Mouse (Mus musculus): ENCODE measurements at regions not wholly inside any gene's neighbourhood (a gene's known extent, or its start where the extent isn't known, plus 50 kb on each side); places are given as distances from the start of the nearest gene placed in this dataset.
"Not testable (repeated sequence)": the region's sequence is repeated elsewhere in the genome, so short reads cannot be mapped to it uniquely, and the experiment has no call there.

- no peak for DNase-seq
Measured at GRCm38 (mm10) chr12:16374331-16374996, 236.3 kb downstream of the Lpin1 start.

- DNase-seq: no peak
Measured at GRCm38 (mm10) chr12:16370061-16370460, 240.7 kb downstream of the Lpin1 start.

GRCm38 (mm10) chr12:16362341-16362740 lies 248.4 kb downstream of the Lpin1 start:
- DNase-seq: no peak

- DNase-seq: no peak
Measured at GRCm38 (mm10) chr12:16358831-16359230, 251.9 kb downstream of the Lpin1 start.

- DNase-seq: no peak
Measured at GRCm38 (mm10) chr12:16354711-16355110, 256.1 kb downstream of the Lpin1 start.

- no peak for DNase-seq
Measured at GRCm38 (mm10) chr12:16351751-16352150, 259.0 kb downstream of the Lpin1 start.

GRCm38 (mm10) chr12:16349310-16349709 lies 261.5 kb downstream of the Lpin1 start:
- no peak for DNase-seq

- no peak for DNase-seq
Measured at GRCm38 (mm10) chr12:16344021-16344420, 266.7 kb downstream of the Lpin1 start.

- not testable (repeated sequence) for DNase-seq
Measured at GRCm38 (mm10) chr12:16342030-16342429, 268.7 kb downstream of the Lpin1 start.

GRCm38 (mm10) chr12:16331456-16331855 lies 279.3 kb downstream of the Lpin1 start:
- no peak for DNase-seq

- no peak for DNase-seq
Measured at GRCm38 (mm10) chr12:16329129-16329528, 281.6 kb downstream of the Lpin1 start.

GRCm38 (mm10) chr12:16320536-16321402 lies 290.0 kb downstream of the Lpin1 start:
- DNase-seq: no peak

- no peak for DNase-seq
Measured at GRCm38 (mm10) chr12:16308101-16308500, 302.7 kb downstream of the Lpin1 start.

- no peak for DNase-seq
Measured at GRCm38 (mm10) chr12:16304701-16305377, 305.9 kb downstream of the Lpin1 start.

GRCm38 (mm10) chr12:16285061-16285460 lies 325.7 kb downstream of the Lpin1 start:
- no peak for DNase-seq

GRCm38 (mm10) chr12:16279146-16279545 lies 331.6 kb downstream of the Lpin1 start:
- DNase-seq: no peak

- DNase-seq: no peak
Measured at GRCm38 (mm10) chr12:16277567-16278332, 333.0 kb downstream of the Lpin1 start.

- no peak for DNase-seq
Measured at GRCm38 (mm10) chr12:16277144-16277543, 333.6 kb downstream of the Lpin1 start.

GRCm38 (mm10) chr12:16276301-16276700 lies 334.5 kb downstream of the Lpin1 start:
- DNase-seq: no peak

GRCm38 (mm10) chr12:16272441-16272840 lies 338.3 kb downstream of the Lpin1 start:
- no peak for DNase-seq

- no peak for DNase-seq
Measured at GRCm38 (mm10) chr12:16270876-16271275, 339.9 kb downstream of the Lpin1 start.

GRCm38 (mm10) chr12:16269706-16270105 lies 341.1 kb downstream of the Lpin1 start:
- DNase-seq: no peak
